Mouse (Mus musculus) common myeloid progenitor, adult 5-6 weeks (primary cell): ENCODE results near the gene Aoc2. TPM values are rescaled to one million over a fixed set of nuclear protein-coding genes. Genes with fewer than 3 reads are reported as not detected.
A peak's percentile ranks its signal among the peaks of the same experiment; 100 is the strongest.
"Not testable (repeated sequence)": the region's sequence is repeated elsewhere in the genome, so short reads cannot be mapped to it uniquely, and the experiment has no call there.

Experiments
- ATAC-seq: replicated peaks from 2 replicates; pipeline ENCODE4 v1.8.0; 2016; ENCODE audit warnings: low read depth, mild to moderate bottlenecking, moderate TSS enrichment, inconsistent platforms; ENCODE audit not compliant: poor library complexity, severe bottlenecking
- total RNA-seq: library from RNA; stranded (forward); fragments of 200-1000, 187-1606 nt; gene quantifications from 2 replicates; pipeline ENCODE4 v1.2.3, GENCODE M21; 2017

Gene Aoc2
- total RNA-seq, 1 experiment from 2014 or later = 2.4 TPM

DNA sequence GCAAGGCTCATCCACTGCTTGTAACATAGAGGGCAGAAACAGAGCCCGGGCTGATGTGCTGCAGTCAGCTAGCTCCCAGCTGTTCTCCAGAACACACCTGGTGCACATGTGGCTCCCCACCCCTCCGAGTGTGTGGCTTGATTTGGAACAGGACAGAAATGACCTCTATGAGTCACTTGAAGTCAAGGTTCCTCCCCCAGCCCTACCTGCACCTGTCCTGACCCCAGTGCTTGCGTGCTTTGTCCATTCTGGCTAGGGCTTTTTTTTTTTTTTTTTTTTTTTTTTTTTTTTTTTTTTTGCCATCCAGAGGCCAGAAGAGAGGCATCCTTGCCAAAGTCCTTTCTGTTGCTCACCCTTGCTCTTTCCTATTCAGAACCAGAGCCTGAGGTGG is 26.9 kb downstream of the Aoc2 start:
- ATAC-seq = no peak

- ATAC-seq = no peak
Observed at GRCm38 (mm10) chr11:101353436-101353835, 28.6 kb downstream of the Aoc2 start.

DNA sequence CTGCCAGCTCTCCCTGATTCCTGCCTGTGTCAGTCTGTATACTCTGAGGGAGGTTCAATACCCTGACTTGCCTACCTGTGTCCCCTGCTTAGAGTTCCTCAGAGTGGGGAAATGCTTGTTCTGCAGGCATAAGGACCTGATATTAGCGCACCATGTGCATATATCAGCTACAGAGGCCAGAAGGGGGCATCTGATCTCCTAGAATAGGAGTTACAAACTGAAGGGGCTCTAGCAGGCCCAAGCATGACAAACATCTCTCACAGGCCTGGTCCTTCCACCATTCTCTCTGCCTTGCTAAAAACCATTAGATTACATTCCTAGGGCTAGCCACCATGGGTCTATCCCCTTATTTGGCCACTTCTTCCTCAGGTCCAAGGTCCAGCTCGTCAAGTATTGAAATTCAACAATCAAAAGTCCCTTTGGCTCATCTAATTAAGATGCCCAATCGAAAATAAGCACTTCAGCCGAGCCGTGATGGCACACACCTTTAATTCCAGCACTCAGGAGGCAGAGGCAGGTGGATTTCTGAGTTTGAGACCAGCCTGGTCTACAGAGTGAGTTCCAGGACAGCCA is 29.7 kb downstream of the Aoc2 start:
- no peak for ATAC-seq

DNA sequence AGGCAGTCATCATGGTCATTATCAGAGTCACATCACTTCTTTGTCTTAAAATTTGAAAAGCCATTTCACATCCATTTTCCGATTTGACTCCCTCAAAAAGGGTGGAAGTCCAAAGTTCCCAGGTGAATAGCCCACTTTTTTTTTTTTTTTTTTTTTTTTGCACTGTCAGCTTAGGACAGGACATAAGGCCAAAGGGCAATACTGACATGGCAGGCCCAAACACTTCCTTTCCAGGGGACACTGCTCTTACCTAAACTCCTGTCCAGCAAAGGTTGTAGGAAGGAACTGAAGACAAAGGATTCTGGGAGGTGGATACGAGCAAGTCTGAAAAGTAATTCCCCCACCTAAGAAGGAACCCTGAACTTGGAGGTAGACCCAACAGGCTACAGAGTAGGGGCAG is 31.1 kb downstream of the Aoc2 start:
- no peak for ATAC-seq

- ATAC-seq = peak; percentile 79
Observed at GRCm38 (mm10) chr11:101357505-101358182, 32.8 kb downstream of the Aoc2 start.

DNA sequence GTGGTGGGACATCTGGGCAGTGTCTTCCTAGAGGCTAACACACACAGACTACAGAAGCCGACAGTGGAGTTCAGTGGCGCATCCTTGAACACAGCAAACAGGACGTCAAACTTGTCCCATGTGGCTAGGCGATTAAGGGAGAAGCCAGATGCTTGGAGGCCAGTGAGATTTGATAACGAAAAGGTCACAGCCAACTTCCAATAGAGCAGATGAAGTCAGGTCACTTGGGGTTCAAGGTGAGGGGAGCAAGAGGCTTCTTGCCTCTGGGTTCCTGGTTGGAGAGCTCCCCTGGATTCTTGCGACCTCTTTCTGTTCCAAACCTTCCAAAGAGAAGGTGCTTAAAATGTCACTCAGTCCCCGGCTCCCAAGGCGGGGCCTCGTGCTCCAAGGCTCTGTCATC is 34.9 kb downstream of the Aoc2 start:
- no peak for ATAC-seq

DNA sequence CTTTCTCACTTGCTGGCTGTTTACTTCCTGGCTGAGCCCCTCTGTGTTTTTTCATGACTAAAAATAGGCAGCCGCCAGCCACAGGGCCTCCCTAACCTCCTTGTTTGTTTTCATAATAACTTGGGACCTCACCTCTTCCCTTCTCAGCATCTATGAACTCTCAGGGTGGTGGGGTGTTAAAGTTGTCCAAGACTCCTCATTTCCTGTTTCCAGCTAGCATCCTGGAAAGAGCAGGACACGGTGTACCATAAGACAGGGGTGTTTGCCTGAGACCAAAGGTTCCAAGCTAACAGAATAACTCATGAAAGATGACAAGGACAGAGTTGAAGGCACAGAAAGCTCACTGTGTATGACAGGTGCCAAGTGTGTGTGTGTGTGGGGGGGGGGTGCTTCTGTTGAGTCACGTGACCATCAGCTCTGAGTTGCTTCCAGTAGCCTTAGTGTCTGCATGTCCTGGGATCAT is 35.8 kb downstream of the Aoc2 start:
- no peak for ATAC-seq

GRCm38 (mm10) chr11:101364531-101364931 is 39.7 kb downstream of the Aoc2 start:
- 0 out of 2 replicates have a peak, but pooled peaks have one; percentile 22 for ATAC-seq

DNA sequence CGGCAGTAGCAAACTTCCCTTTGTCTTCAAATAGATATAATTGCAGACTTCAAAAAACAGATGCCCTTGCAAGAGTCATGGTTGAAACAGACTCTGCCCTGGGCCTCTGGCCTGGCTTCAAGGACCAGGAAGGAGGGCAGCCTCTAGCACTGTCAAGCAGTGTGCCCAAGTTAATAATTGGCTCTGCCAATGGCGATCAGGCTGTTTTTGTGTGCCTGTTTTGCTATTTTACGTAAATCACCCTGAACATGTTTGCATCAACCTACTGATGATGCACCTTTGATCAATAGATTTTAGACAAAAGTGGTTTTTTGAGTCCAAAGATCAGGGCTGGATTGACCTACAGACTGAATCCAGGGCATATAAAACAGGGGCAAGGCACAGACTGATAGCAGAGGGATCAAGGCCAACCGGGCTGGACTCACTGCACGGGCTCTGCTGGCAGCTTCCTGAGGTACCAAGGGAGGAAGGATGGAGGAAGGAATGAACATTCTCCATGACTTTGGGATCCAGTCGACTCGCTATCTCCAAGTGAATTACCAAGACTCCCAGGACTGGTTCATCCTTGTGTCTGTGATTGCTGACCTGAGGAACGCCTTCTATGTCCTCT is 42.6 kb downstream of the Aoc2 start, which contains the start of gene G6pc:
G6pc (plus strand) TSS at position 236 of the 610 bp plus-strand sequence.
- ATAC-seq = no peak

- no peak for ATAC-seq
Observed at GRCm38 (mm10) chr11:101370141-101370540, 45.3 kb downstream of the Aoc2 start.

- ATAC-seq = no peak
Observed at GRCm38 (mm10) chr11:101374421-101374938, 49.6 kb downstream of the Aoc2 start.

GRCm38 (mm10) chr11:101378196-101378595 is 53.3 kb downstream of the Aoc2 start:
- not testable (repeated sequence) for ATAC-seq

- ATAC-seq = no peak
Observed at GRCm38 (mm10) chr11:101378926-101379325, 54.1 kb downstream of the Aoc2 start.

Other genes with a start within 250 kb of the Aoc2 start
- 1.2 TPM in 1 of 2 replicates, not detected in the other for gene Hsd17b1, start 246.7 kb upstream of the Aoc2 start, total RNA-seq
- gene Coasy, start 242.5 kb upstream of the Aoc2 start, total RNA-seq = 13.3 and 23.2 TPM in 2 replicates
- 30.0 and 31.1 TPM in 2 replicates for gene Mlx, start 237.8 kb upstream of the Aoc2 start, total RNA-seq
- gene Psmc3ip, start 229.6 kb upstream of the Aoc2 start, total RNA-seq = 46.7 and 57.6 TPM in 2 replicates
- 21.7 and 32.1 TPM in 2 replicates for gene Retreg3, start 205.2 kb upstream of the Aoc2 start, total RNA-seq
- gene Tubg1, start 205.1 kb upstream of the Aoc2 start, total RNA-seq = 32.5 and 37.8 TPM in 2 replicates
- not detected in 2 replicates for gene Tubg2, start 169.2 kb upstream of the Aoc2 start, total RNA-seq
- gene Cntnap1, start 154.5 kb upstream of the Aoc2 start, total RNA-seq = 0.05 TPM in 2 replicates
- gene Plekhh3, start 153.7 kb upstream of the Aoc2 start, total RNA-seq = 0.15 and 0.32 TPM in 2 replicates
- not detected in 2 replicates for gene Ccr10, start 149.6 kb upstream of the Aoc2 start, total RNA-seq
- gene Ezh1, start 98.6 kb upstream of the Aoc2 start, total RNA-seq = 15.3 and 22.8 TPM in 2 replicates
- 0.58 TPM in 1 of 2 replicates, not detected in the other for gene Ramp2, start 79.0 kb upstream of the Aoc2 start, total RNA-seq
- gene Vps25, start 71.4 kb upstream of the Aoc2 start, total RNA-seq = 51.5 and 61.9 TPM in 2 replicates
- not detected in 2 replicates for gene Wnk4, start 64.5 kb upstream of the Aoc2 start, total RNA-seq
- gene Cntd1, start 46.1 kb upstream of the Aoc2 start, total RNA-seq = 1.5 and 5.4 TPM in 2 replicates
- 34.3 and 43.1 TPM in 2 replicates for gene Coa3, start 45.9 kb upstream of the Aoc2 start, total RNA-seq
- gene Becn1, start 22.8 kb upstream of the Aoc2 start, total RNA-seq = 152 and 208 TPM in 2 replicates
- gene Psme3, start 8.8 kb upstream of the Aoc2 start, total RNA-seq = 112 and 153 TPM in 2 replicates
- under 0.01 and 0.29 TPM in 2 replicates for gene Aoc3, start 5.5 kb downstream of the Aoc2 start, total RNA-seq
- gene G6pc, start 42.5 kb downstream of the Aoc2 start, total RNA-seq = not detected in 2 replicates
- 51.6 and 69.0 TPM in 2 replicates for gene Aarsd1, start 92.6 kb downstream of the Aoc2 start, total RNA-seq
- gene Gm27029, start 99.7 kb downstream of the Aoc2 start, total RNA-seq = 1.1 and 17.0 TPM in 2 replicates
- gene Rundc1, start 100.0 kb downstream of the Aoc2 start, total RNA-seq = 3.1 and 5.4 TPM in 2 replicates
- not detected in 2 replicates for gene Ptges3l, start 100.3 kb downstream of the Aoc2 start, total RNA-seq
- gene Rpl27, start 117.2 kb downstream of the Aoc2 start, total RNA-seq = 3,230 and 4,557 TPM in 2 replicates
- 29.9 and 33.1 TPM in 2 replicates for gene Ifi35, start 123.3 kb downstream of the Aoc2 start, total RNA-seq
- gene Rnd2, start 139.9 kb downstream of the Aoc2 start, total RNA-seq = 2.8 and 3.1 TPM in 2 replicates
- gene Vat1, start 141.2 kb downstream of the Aoc2 start, total RNA-seq = 14.4 and 15.5 TPM in 2 replicates
- gene Brca1, start 226.9 kb downstream of the Aoc2 start, total RNA-seq = 43.0 and 49.1 TPM in 2 replicates
- gene Nbr1, start 227.1 kb downstream of the Aoc2 start, total RNA-seq = 47.1 and 61.9 TPM in 2 replicates